Mouse (Mus musculus): ENCODE measurements around the gene Grb7.

Gene Grb7

GRCm38 (mm10) chr11:98472696-98473095 is 26.5 kb downstream of the Grb7 start:
- DNase-seq (ENCODE audit: low spot score): no peak

GRCm38 (mm10) chr11:98473916-98474479 is 27.8 kb downstream of the Grb7 start:
- no peak for DNase-seq (ENCODE audit: low spot score)

GRCm38 (mm10) chr11:98474967-98475366 is 28.8 kb downstream of the Grb7 start:
- DNase-seq (ENCODE audit: low spot score): no peak

- no peak for DNase-seq (ENCODE audit: low spot score)
Observed at GRCm38 (mm10) chr11:98475630-98476433, 29.6 kb downstream of the Grb7 start.

- no peak for DNase-seq (ENCODE audit: low spot score)
Observed at GRCm38 (mm10) chr11:98476434-98476807, 30.2 kb downstream of the Grb7 start.

GRCm38 (mm10) chr11:98477011-98477701 is 31.0 kb downstream of the Grb7 start:
- DNase-seq (ENCODE audit: low spot score): no peak

GRCm38 (mm10) chr11:98479026-98479939 is 33.1 kb downstream of the Grb7 start:
- no peak for DNase-seq (ENCODE audit: low spot score)

- no peak for DNase-seq (ENCODE audit: low spot score)
Observed at GRCm38 (mm10) chr11:98479940-98480497, 33.8 kb downstream of the Grb7 start.

- no peak for DNase-seq (ENCODE audit: low spot score)
Observed at GRCm38 (mm10) chr11:98481231-98481630, 35.0 kb downstream of the Grb7 start.

GRCm38 (mm10) chr11:98482067-98482466 is 35.9 kb downstream of the Grb7 start:
- no peak for DNase-seq (ENCODE audit: low spot score)

- no peak for DNase-seq (ENCODE audit: low spot score)
Observed at GRCm38 (mm10) chr11:98485749-98486148, 39.6 kb downstream of the Grb7 start.

- no peak for DNase-seq (ENCODE audit: low spot score)
Observed at GRCm38 (mm10) chr11:98487526-98488040, 41.4 kb downstream of the Grb7 start.

- DNase-seq (ENCODE audit: low spot score): no peak
Observed at GRCm38 (mm10) chr11:98488540-98489234, 42.5 kb downstream of the Grb7 start.

- DNase-seq (ENCODE audit: low spot score): no peak
Observed at GRCm38 (mm10) chr11:98491571-98491970, 45.4 kb downstream of the Grb7 start.

- no peak for DNase-seq (ENCODE audit: low spot score)
Observed at GRCm38 (mm10) chr11:98492959-98493358, 46.8 kb downstream of the Grb7 start.

- no peak for DNase-seq (ENCODE audit: low spot score)
Observed at GRCm38 (mm10) chr11:98493394-98493793, 47.2 kb downstream of the Grb7 start.

- DNase-seq (ENCODE audit: low spot score): no peak
Observed at GRCm38 (mm10) chr11:98495176-98495719, 49.1 kb downstream of the Grb7 start.

GRCm38 (mm10) chr11:98497388-98498288 is 51.4 kb downstream of the Grb7 start:
- peak; percentile 11 for DNase-seq (ENCODE audit: low spot score)

GRCm38 (mm10) chr11:98504926-98505325 is 58.7 kb downstream of the Grb7 start:
- DNase-seq (ENCODE audit: low spot score): no peak
